Mouse (Mus musculus) midbrain, postnatal 0 days (tissue): ENCODE measurements around the gene Gpr183. TPM values are rescaled to one million over a fixed set of nuclear protein-coding genes. Genes with fewer than 3 reads are reported as not detected.

ENCODE experiments used
- ATAC-seq: fragments of 200-750 bp; cut with Nextera tagmentation; 2 replicates; pipeline ENCODE4 v1.8.0; 2017; ENCODE audit warnings: moderate number of reproducible peaks, mild to moderate bottlenecking, moderate TSS enrichment, moderate library complexity; ENCODE audit not compliant: low FRiP score
- DNase-seq: peaks from one replicate; pipeline ENCODE4 v3.0.0-alpha.2; 2015; ENCODE audit warnings: low spot score
- H3K27ac ChIP-seq: fragments of 300-500 bp; sonication (generic); 2 replicates; pipeline ENCODE4 v1.5.1; 2014; ENCODE audit warnings: low read depth, mild to moderate bottlenecking, low read length, mixed read lengths
- H3K27me3 ChIP-seq: fragments of 300-500 bp; sonication (generic); 2 replicates; pipeline ENCODE4 v1.6.1; 2014; ENCODE audit warnings: low read length, control low read depth, mixed read lengths; ENCODE audit not compliant: insufficient read depth
- H3K36me3 ChIP-seq: fragments of 300-500 bp; sonication (generic); 2 replicates; pipeline ENCODE4 v1.6.1; 2014; ENCODE audit warnings: low read length, control low read depth, mixed read lengths; ENCODE audit not compliant: insufficient read depth
- H3K4me1 ChIP-seq: fragments of 300-500 bp; sonication (generic); 2 replicates; pipeline ENCODE4 v1.6.1; 2014; ENCODE audit warnings: mild to moderate bottlenecking, control low read depth, antibody characterized with exemption, low read length, mixed read lengths; ENCODE audit not compliant: insufficient read depth
- H3K4me2 ChIP-seq: fragments of 300-500 bp; sonication (generic); 2 replicates; pipeline ENCODE4 v1.6.1; 2014; ENCODE audit warnings: low read depth, mild to moderate bottlenecking, low read length, mixed read lengths; ENCODE audit not compliant: poor library complexity, severe bottlenecking
- H3K4me3 ChIP-seq: fragments of 300-500 bp; sonication (generic); 2 replicates; pipeline ENCODE4 v1.5.1; 2014; ENCODE audit warnings: low read depth, mild to moderate bottlenecking, low read length, moderate library complexity
- H3K9ac ChIP-seq: fragments of 300-500 bp; sonication (generic); replicated peaks from 2 replicates; pipeline ENCODE4 v1.6.1; 2014; ENCODE audit warnings: mild to moderate bottlenecking, low read length, moderate library complexity, mixed read lengths; ENCODE audit not compliant: poor library complexity, severe bottlenecking
- H3K9me3 ChIP-seq: fragments of 300-500 bp; sonication (generic); 2 replicates; pipeline ENCODE4 v1.6.1; 2016; ENCODE audit warnings: low read length, control low read depth
- CTCF ChIP-seq: IDR thresholded peaks from 2 replicates; pipeline ENCODE4 v1.5.1; 2016; ENCODE audit warnings: antibody characterized with exemption, mild to moderate bottlenecking
- WGBS: fragments of 180-500 bp; shearing (Covaris S2); extraction: QIAGEN DNeasy Blood & Tissue Kit; methylation state at CpG from one replicate; pipeline ENCODE4 v1.1.7; 2014; 5-methylcytosine and 5-hydroxymethylcytosine counted together
- polyA plus RNA-seq: library from polyadenylated mRNA; unstranded; fragments of >200 nt; fragmentation: Nextera tagmentation; extraction: Ambion mirVana; gene quantifications from 2 replicates; pipeline ENCODE4 v1.2.1, GENCODE M21; 2015
- total RNA-seq: library from RNA; depleted of rRNA; stranded (reverse); fragments of >200 nt; gene quantifications from 2 replicates; pipeline ENCODE4 v1.2.3, GENCODE M21; 2014

Gene Gpr183
- total and polyA plus RNA-seq, 2 experiments from 2014 or later: 0.49 to 1.3 TPM

GRCm38 (mm10) chr14:121991921-121992320, 26.9 kb upstream of the Gpr183 start:
- no peaks in the 10 kb centered on the region for H3K9me3 ChIP-seq
- no peak for DNase-seq
- H3K27ac ChIP-seq: no peak overlapping the region
- no peak overlapping the region for H3K4me2 ChIP-seq
- H3K4me3 ChIP-seq: no peak overlapping the region
- no peak for TF ChIP-seq CTCF
- no peak for ATAC-seq
- H3K36me3 ChIP-seq: no peaks in the 10 kb centered on the region
- no peak overlapping the region for H3K9ac ChIP-seq
- no peaks in the 10 kb centered on the region for H3K27me3 ChIP-seq
- no peaks in the 10 kb centered on the region for H3K4me1 ChIP-seq

- ATAC-seq: no peak
- no peak overlapping the region for H3K27ac ChIP-seq
- H3K9me3 ChIP-seq: no peaks in the 10 kb centered on the region
- no peak overlapping the region for H3K9ac ChIP-seq
- DNase-seq: no peak
- no peaks in the 10 kb centered on the region for H3K36me3 ChIP-seq
- TF ChIP-seq CTCF: no peak
- no peaks in the 10 kb centered on the region for H3K4me1 ChIP-seq
- no peak overlapping the region for H3K4me2 ChIP-seq
- H3K4me3 ChIP-seq: no peak overlapping the region
- WGBS: 90% methylated on average over 6 of the region's 6 CpGs
- no peaks in the 10 kb centered on the region for H3K27me3 ChIP-seq
Measured at GRCm38 (mm10) chr14:121990897-121991296, 25.9 kb upstream of the Gpr183 start.

GRCm38 (mm10) chr14:121989869-121990268, 24.9 kb upstream of the Gpr183 start:
- H3K27me3 ChIP-seq: no peaks in the 10 kb centered on the region
- TF ChIP-seq CTCF: no peak
- no peak overlapping the region for H3K4me2 ChIP-seq
- H3K4me1 ChIP-seq: no peaks in the 10 kb centered on the region
- ATAC-seq: no peak
- no peak overlapping the region for H3K9ac ChIP-seq
- no peaks in the 10 kb centered on the region for H3K36me3 ChIP-seq
- H3K27ac ChIP-seq: no peak overlapping the region
- H3K9me3 ChIP-seq: no peaks in the 10 kb centered on the region
- H3K4me3 ChIP-seq: no peak overlapping the region
- no peak for DNase-seq
- WGBS: 99% methylated on average over 3 of the region's 3 CpGs

- no peak for TF ChIP-seq CTCF
- Histone ChIP-seq H3K36me3 (no peaks in the 10 kb centered on the region), H3K9ac (no peak overlapping the region), H3K4me3 (no peak overlapping the region), H3K4me1 (no peaks in the 10 kb centered on the region), H3K27me3 (no peaks in the 10 kb centered on the region), H3K4me2 (no peak overlapping the region), H3K9me3 (no peaks in the 10 kb centered on the region), H3K27ac (no peak overlapping the region)
- DNase-seq (no peak), ATAC-seq (no peak)
- WGBS: 93% methylated on average over 3 of the region's 3 CpGs
Measured at GRCm38 (mm10) chr14:121989331-121989730, 24.3 kb upstream of the Gpr183 start.

DNA sequence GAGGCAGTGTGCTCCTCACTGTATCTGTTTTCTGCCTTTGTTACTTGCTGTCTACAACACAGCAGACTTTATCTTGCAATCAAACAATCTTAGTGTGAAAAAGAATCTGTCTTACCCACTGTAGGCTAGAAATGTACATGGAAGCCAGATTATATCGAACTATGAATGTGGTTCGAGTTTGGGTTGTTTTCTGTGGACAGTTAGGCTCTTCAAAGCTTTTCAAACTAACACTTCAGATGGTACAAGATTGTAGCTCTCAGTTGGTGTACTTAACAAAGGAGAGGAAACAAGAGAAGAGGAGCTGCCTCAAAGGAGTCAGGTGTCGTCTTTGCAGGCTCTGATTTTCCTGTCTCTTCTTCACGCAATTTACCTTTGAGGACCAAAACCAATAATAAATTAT, 22.7 kb upstream of the Gpr183 start:
- DNase-seq (no peak), ATAC-seq (no peak)
- H3K27me3 ChIP-seq: no peaks in the 10 kb centered on the region
- H3K27ac ChIP-seq: no peak overlapping the region
- H3K4me3 ChIP-seq: no peak overlapping the region
- H3K9ac ChIP-seq: no peak overlapping the region
- 79% methylated on average over 4 of the region's 4 CpGs for WGBS
- H3K4me1 ChIP-seq: no peaks in the 10 kb centered on the region
- H3K9me3 ChIP-seq: no peaks in the 10 kb centered on the region
- H3K4me2 ChIP-seq: no peak overlapping the region
- no peak for TF ChIP-seq CTCF
- no peaks in the 10 kb centered on the region for H3K36me3 ChIP-seq

DNA sequence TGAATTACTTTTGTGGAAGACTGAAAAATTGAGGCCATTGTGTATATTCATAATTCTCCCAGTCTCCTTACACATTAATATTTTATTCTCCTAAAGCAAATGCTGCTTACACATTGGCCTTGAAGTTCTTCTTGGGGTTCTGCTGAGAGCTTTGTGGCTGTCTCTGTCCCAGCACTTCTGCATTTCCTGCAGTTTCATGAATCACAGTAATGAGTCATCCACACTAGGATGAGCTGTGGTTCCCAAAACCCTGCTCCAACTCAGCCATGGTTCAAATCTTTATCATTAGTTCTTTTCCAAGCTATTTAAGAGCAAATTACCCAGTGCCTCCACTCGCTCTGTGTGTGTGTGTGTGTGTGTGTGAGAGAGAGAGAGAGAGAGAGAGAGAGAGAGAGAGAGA, 22.3 kb upstream of the Gpr183 start:
- H3K9me3 ChIP-seq: no peaks in the 10 kb centered on the region
- TF ChIP-seq CTCF: no peak
- H3K4me2 ChIP-seq: no peak overlapping the region
- H3K36me3 ChIP-seq: no peaks in the 10 kb centered on the region
- H3K27me3 ChIP-seq: no peaks in the 10 kb centered on the region
- H3K4me3 ChIP-seq: no peak overlapping the region
- ATAC-seq (no peak), DNase-seq (no peak)
- WGBS: 95% methylated on average over 1 of the region's 1 CpGs
- H3K4me1 ChIP-seq: no peaks in the 10 kb centered on the region
- H3K9ac ChIP-seq: no peak overlapping the region
- no peak overlapping the region for H3K27ac ChIP-seq
